Mouse (Mus musculus) heart, embryonic 11.5 days (tissue): Measurements from ENCODE around the gene Dgke. TPM values are rescaled to one million over a fixed set of nuclear protein-coding genes. Genes with fewer than 3 reads are reported as not detected.
A peak's percentile ranks its signal among the peaks of the same experiment; 100 is the strongest.

Experiments used
- ATAC-seq: fragments of 200-750 bp; cut with Nextera tagmentation; replicated peaks from 2 replicates; pipeline ENCODE4 v1.8.0; 2017; ENCODE audit warnings: moderate library complexity; ENCODE audit not compliant: insufficient number of reproducible peaks, low FRiP score, low TSS enrichment
- H3K27ac ChIP-seq: fragments of 300-500 bp; sonication (generic); 2 replicates; pipeline ENCODE4 v1.5.1; 2014; ENCODE audit warnings: mild to moderate bottlenecking, low read depth, low read length
- H3K27me3 ChIP-seq: fragments of 300-500 bp; sonication (generic); 2 replicates; pipeline ENCODE4 v1.6.1; 2014; ENCODE audit warnings: mild to moderate bottlenecking, low read length, mixed read lengths; ENCODE audit not compliant: control insufficient read depth, insufficient read depth
- H3K36me3 ChIP-seq: fragments of 300-500 bp; sonication (generic); 2 replicates; pipeline ENCODE4 v1.6.1; 2014; ENCODE audit warnings: mild to moderate bottlenecking, low read length, moderate library complexity, mixed read lengths; ENCODE audit not compliant: control insufficient read depth, insufficient read depth
- H3K4me1 ChIP-seq: fragments of 300-500 bp; sonication (generic); 2 replicates; pipeline ENCODE4 v1.6.1; 2014; ENCODE audit warnings: low read length; ENCODE audit not compliant: control insufficient read depth, insufficient read depth
- H3K4me2 ChIP-seq: fragments of 300-500 bp; sonication (generic); 2 replicates; pipeline ENCODE4 v1.6.1; 2014; ENCODE audit warnings: mild to moderate bottlenecking, moderate library complexity
- H3K4me3 ChIP-seq: fragments of 300-500 bp; sonication (generic); 2 replicates; pipeline ENCODE4 v1.5.1; 2014; ENCODE audit warnings: low read depth, low read length
- H3K9ac ChIP-seq: fragments of 300-500 bp; sonication (generic); 2 replicates; pipeline ENCODE4 v1.6.1; 2014; ENCODE audit warnings: mild to moderate bottlenecking, low read depth, low read length, moderate library complexity
- H3K9me3 ChIP-seq: fragments of 300-500 bp; sonication (generic); replicated peaks from 2 replicates; pipeline ENCODE4 v1.6.1; 2016; ENCODE audit warnings: low read length; ENCODE audit not compliant: control insufficient read depth
- WGBS: fragments of 180-500 bp; shearing (Covaris S2); extraction: QIAGEN DNeasy Blood & Tissue Kit; methylation state at CpG from one replicate; pipeline ENCODE4 v1.1.7; 2014; ENCODE audit not compliant: insufficient replicate concordance; 5-methylcytosine and 5-hydroxymethylcytosine counted together
- polyA plus RNA-seq: library from polyadenylated mRNA; unstranded; fragments of >200 nt; fragmentation: Nextera tagmentation; extraction: Ambion mirVana; gene quantifications from 2 replicates; pipeline ENCODE4 v1.2.1, GENCODE M21; 2014

The Dgke gene
- 4.2 and 4.5 TPM in 2 replicates for polyA plus RNA-seq

- Histone ChIP-seq H3K36me3 (no peaks in the 10 kb centered on the region), H3K9me3 (peaks cover 2% of the 10 kb centered on the region; the same call in 1 of the 2 replicates), H3K4me2 (no peak within 1 kb of the TSS), H3K27ac (no peak within 1 kb of the TSS), H3K4me1 (0 out of 2 replicates have a peak, but pooled peaks cover 4% of the 10 kb centered on the region), H3K9ac (no peak within 1 kb of the TSS), H3K27me3 (no peaks in the 10 kb centered on the region), H3K4me3 (no peak within 1 kb of the TSS)
- WGBS: 90% methylated on average over 1 of the region's 1 CpGs
- no peak for ATAC-seq
These were observed at the start of gene Dgke for GRCm38 (mm10) chr11:89066750-89067149. Dgke (minus strand) TSS chr11:89066850.

- Histone ChIP-seq H3K4me3 (no peak overlapping the region), H3K9me3 (no peaks in the 10 kb centered on the region), H3K27ac (no peak overlapping the region), H3K27me3 (no peaks in the 10 kb centered on the region), H3K4me1 (peaks cover 8% of the 10 kb centered on the region; the same call in 1 of the 2 replicates), H3K9ac (no peak overlapping the region), H3K4me2 (no peak overlapping the region), H3K36me3 (no peaks in the 10 kb centered on the region)
- ATAC-seq: no peak
- 21% methylated on average over 12 of the region's 12 CpGs for WGBS
These were observed 40.6 kb upstream of the Dgke start for GRCm38 (mm10) chr11:89107180-89107807.

- no peak overlapping the region for H3K27ac ChIP-seq
- ATAC-seq: no peak
- no peaks in the 10 kb centered on the region for H3K36me3 ChIP-seq
- no peaks in the 10 kb centered on the region for H3K9me3 ChIP-seq
- H3K27me3 ChIP-seq: no peaks in the 10 kb centered on the region
- H3K4me3 ChIP-seq: no peak overlapping the region
- H3K9ac ChIP-seq: no peak overlapping the region
- 82% methylated on average over 11 of the region's 11 CpGs for WGBS
- peaks cover 12% of the 10 kb centered on the region for H3K4me1 ChIP-seq
- H3K4me2 ChIP-seq: no peak overlapping the region
These were observed 39.2 kb upstream of the Dgke start for GRCm38 (mm10) chr11:89105823-89106222.

- Histone ChIP-seq H3K9ac (no peak overlapping the region), H3K4me1 (peaks cover 14% of the 10 kb centered on the region), H3K4me3 (no peak overlapping the region), H3K36me3 (no peaks in the 10 kb centered on the region), H3K9me3 (no peaks in the 10 kb centered on the region), H3K27me3 (no peaks in the 10 kb centered on the region), H3K27ac (no peak overlapping the region), H3K4me2 (no peak overlapping the region)
- 92% methylated on average over 8 of the region's 8 CpGs for WGBS
- ATAC-seq: no peak
These were observed 38.6 kb upstream of the Dgke start for GRCm38 (mm10) chr11:89105211-89105610.

- no peaks in the 10 kb centered on the region for H3K36me3 ChIP-seq
- no peak overlapping the region for H3K4me2 ChIP-seq
- H3K9ac ChIP-seq: no peak overlapping the region
- H3K4me1 ChIP-seq: peaks cover 14% of the 10 kb centered on the region
- no peak overlapping the region for H3K27ac ChIP-seq
- no peaks in the 10 kb centered on the region for H3K27me3 ChIP-seq
- no peak overlapping the region for H3K4me3 ChIP-seq
- WGBS: 65% methylated on average over 14 of the region's 14 CpGs
- ATAC-seq: no peak
- H3K9me3 ChIP-seq: no peaks in the 10 kb centered on the region
These were observed 36.5 kb upstream of the Dgke start for GRCm38 (mm10) chr11:89103166-89103565.

GRCm38 (mm10) chr11:89100826-89101321 lies 34.2 kb upstream of the Dgke start:
- H3K36me3 ChIP-seq: no peaks in the 10 kb centered on the region
- WGBS: 22% methylated on average over 17 of the region's 17 CpGs
- peak overlapping the region; percentile 22; the same call in 1 of the 2 replicates for H3K27ac ChIP-seq
- no peaks in the 10 kb centered on the region for H3K9me3 ChIP-seq
- no peaks in the 10 kb centered on the region for H3K27me3 ChIP-seq
- no peak for ATAC-seq
- H3K4me1 ChIP-seq: peaks cover 10% of the 10 kb centered on the region; the same call in 1 of the 2 replicates
- peak overlapping the region; percentile 45 for H3K4me3 ChIP-seq
- peak overlapping the region; percentile 80 for H3K4me2 ChIP-seq
- H3K9ac ChIP-seq: peak overlapping the region; percentile 46; the same call in 1 of the 2 replicates

GRCm38 (mm10) chr11:89100403-89100802 lies 33.8 kb upstream of the Dgke start:
- H3K9me3 ChIP-seq: no peaks in the 10 kb centered on the region
- H3K4me3 ChIP-seq: peak overlapping the region; percentile 45
- H3K4me1 ChIP-seq: peaks cover 10% of the 10 kb centered on the region; the same call in 1 of the 2 replicates
- 0 out of 2 replicates have a peak overlapping the region, but pooled peaks have one; percentile 46 for H3K9ac ChIP-seq
- no peaks in the 10 kb centered on the region for H3K27me3 ChIP-seq
- peak; percentile 67; the same call in 1 of the 2 replicates for ATAC-seq
- no peak overlapping the region for H3K27ac ChIP-seq
- H3K4me2 ChIP-seq: peak overlapping the region; percentile 80
- WGBS: 0% methylated on average over 9 of the region's 9 CpGs
- no peaks in the 10 kb centered on the region for H3K36me3 ChIP-seq

- no peak for ATAC-seq
- H3K4me3 ChIP-seq: no peak overlapping the region
- H3K4me2 ChIP-seq: no peak overlapping the region
- no peaks in the 10 kb centered on the region for H3K27me3 ChIP-seq
- no peak overlapping the region for H3K27ac ChIP-seq
- H3K4me1 ChIP-seq: peaks cover 10% of the 10 kb centered on the region; the same call in 1 of the 2 replicates
- no peak overlapping the region for H3K9ac ChIP-seq
- H3K36me3 ChIP-seq: no peaks in the 10 kb centered on the region
- 77% methylated on average over 6 of the region's 6 CpGs for WGBS
- no peaks in the 10 kb centered on the region for H3K9me3 ChIP-seq
These were observed 32.3 kb upstream of the Dgke start for GRCm38 (mm10) chr11:89098930-89099329.
